Comparison of ENCODE assay signal across 8 mouse cellular contexts in the genomic region with DNA sequence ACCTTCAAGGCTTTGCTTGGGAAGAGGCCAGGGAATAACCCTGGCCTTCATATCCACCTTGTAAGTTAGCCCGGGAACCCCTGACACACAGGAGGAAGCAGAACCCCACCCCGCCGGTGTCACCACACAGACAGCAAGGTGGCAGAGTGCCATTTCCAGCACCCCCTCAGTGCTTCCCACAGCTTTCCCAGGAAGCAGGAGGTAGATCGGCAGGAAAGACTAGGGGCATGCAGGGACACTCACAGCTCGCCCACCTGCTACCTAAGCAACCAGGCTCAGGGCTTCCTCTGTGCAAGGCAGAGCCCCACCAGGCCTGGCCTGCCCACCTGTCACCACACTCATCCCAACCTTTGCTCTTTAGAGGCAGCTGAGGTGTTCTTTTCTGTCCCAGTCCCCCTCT. TPM values are rescaled to one million over a fixed set of nuclear protein-coding genes. Genes with fewer than 3 reads are reported as not detected.
DNase-seq lines count a peak whose midpoint lies in the region; ATAC-seq and TF ChIP-seq lines count a peak whose summit lies in the region.

No protein-coding gene starts in this region.

- peaks cover 11% of the 10 kb centered on the region for H3K36me3 ChIP-seq in C2C12 (ENCODE audit: control insufficient read depth, insufficient read depth)
- peaks cover 64% of the 10 kb centered on the region for H3K36me3 ChIP-seq in forebrain, embryonic 10.5 days (replicated peaks)
- H3K36me3 ChIP-seq in midbrain, embryonic 15.5 days (replicated peaks): no peaks in the 10 kb centered on the region

- H3K79me2 ChIP-seq in C2C12 (ENCODE audit: control insufficient read depth, insufficient read depth): peaks cover 87% of the 10 kb centered on the region

- ATAC-seq in cerebellum, adult (ENCODE audit: insufficient number of reproducible peaks, low FRiP score, low TSS enrichment): no peak
- no peak for ATAC-seq in midbrain, embryonic 15.5 days (replicated peaks)
- ATAC-seq in megakaryocyte progenitor cell, adult 5-6 weeks (replicated peaks; ENCODE audit: poor library complexity): no peak

- H3K9me3 ChIP-seq in forebrain, embryonic 10.5 days: no peaks in the 10 kb centered on the region
- no peaks in the 10 kb centered on the region for H3K9me3 ChIP-seq in midbrain, embryonic 15.5 days

- peak overlapping the region; percentile 18 for H3K4me3 ChIP-seq in C2C12 (ENCODE audit: insufficient read depth, poor library complexity, severe bottlenecking)
- H3K4me3 ChIP-seq in forebrain, embryonic 10.5 days: peak overlapping the region; percentile 73
- peak overlapping the region; percentile 87 for H3K4me3 ChIP-seq in midbrain, embryonic 15.5 days

- H3K9ac ChIP-seq in midbrain, embryonic 15.5 days: peak overlapping the region; percentile 89

- peak overlapping the region; percentile 75 for H3K4me2 ChIP-seq in midbrain, embryonic 15.5 days

- peak; percentile 79 for DNase-seq in cerebellum, adult 11-12 months
- no peak for DNase-seq in forebrain, embryonic 10.5 days (ENCODE audit: extremely low spot score, low spot score)
- DNase-seq in kidney, postnatal 10 days: peak; percentile 52
- no peak for DNase-seq in spleen, postnatal 10 days (ENCODE audit: low spot score in 2 of 2)

- peaks cover 28% of the 10 kb centered on the region for H3K79me3 ChIP-seq in C2C12 (ENCODE audit: low read depth)

- 78% methylated on average over 5 of the region's 5 CpGs for WGBS in forebrain, embryonic 10.5 days
- 51% methylated on average over 5 of the region's 5 CpGs for WGBS in midbrain, embryonic 15.5 days

- no peaks in the 10 kb centered on the region for H3K27me3 ChIP-seq in C2C12 (ENCODE audit: control insufficient read depth, insufficient read depth, insufficient read length)
- no peaks in the 10 kb centered on the region for H3K27me3 ChIP-seq in forebrain, embryonic 10.5 days (ENCODE audit: poor library complexity, severe bottlenecking)
- H3K27me3 ChIP-seq in midbrain, embryonic 15.5 days (replicated peaks): no peaks in the 10 kb centered on the region

- peaks cover 100% of the 10 kb centered on the region for H3K4me1 ChIP-seq in forebrain, embryonic 10.5 days
- H3K4me1 ChIP-seq in midbrain, embryonic 15.5 days: peaks cover 88% of the 10 kb centered on the region

- TF ChIP-seq CTCF in C2C12 (IDR thresholded peaks at IDR 0.05; ENCODE audit: control insufficient read depth, insufficient read depth, insufficient read length): no peak

- H3K27ac ChIP-seq in forebrain, embryonic 10.5 days: peak overlapping the region; percentile 95
- H3K27ac ChIP-seq in midbrain, embryonic 15.5 days: peak overlapping the region; percentile 32; the same call in 1 of the 2 replicates

- H3ac ChIP-seq in C2C12 (ENCODE audit: control insufficient read depth, insufficient read length, low read depth): peak overlapping the region; percentile 28

TF ChIP-seq in C2C12, 6 proteins besides CTCF, POLR2A, EP300 and RAD21:
- TF ChIP-seq CEBPB (IDR thresholded peaks at IDR 0.05; ENCODE audit: low read depth): no peak
- no peak for TF ChIP-seq USF1 (IDR thresholded peaks at IDR 0.05; ENCODE audit: low read depth)
- TF ChIP-seq MYOG (IDR thresholded peaks at IDR 0.05; ENCODE audit: control insufficient read depth, extremely low read depth, insufficient read length): no peak
- no peak for TF ChIP-seq MYOD1 (IDR thresholded peaks at IDR 0.05; ENCODE audit: control insufficient read depth, insufficient read length, low read depth)
- TF ChIP-seq MAX (IDR thresholded peaks at IDR 0.05): no peak
- TF ChIP-seq FOSL1 (IDR thresholded peaks at IDR 0.05; ENCODE audit: insufficient read depth, low read length, poor library complexity, severe bottlenecking): no peak
TF ChIP-seq in C2C12: peak in this region for 0.

RNA-seq across cellular contexts. Expression of a gene that starts 19.1 kb away (rescaled TPM):
- 6.0 TPM for polyA plus RNA-seq in C2C12 (2012; fragmentation: generic; extraction: Trizol)
- 37.3 and 38.3 TPM in 2 replicates for polyA plus RNA-seq in forebrain, embryonic 10.5 days (2016; fragmentation: Nextera tagmentation; extraction: Ambion mirVana)
- polyA plus RNA-seq in midbrain, embryonic 15.5 days (2015; fragmentation: Nextera tagmentation; extraction: Ambion mirVana): 60.9 and 76.8 TPM in 2 replicates
- total RNA-seq in megakaryocyte progenitor cell, adult 5-6 weeks (2015): 27.9 and 29.6 TPM in 2 replicates
- total RNA-seq in megakaryocyte progenitor cell, adult 5-6 weeks (2017): 12.2 and 14.5 TPM in 2 replicates

Comparison
In these comparisons a context has a peak if more than half of its experiments do, and no peak if none do; other contexts are left out.
1. DNase-seq: peak in cerebellum, adult 11-12 months (single experiment) and kidney, postnatal 10 days (single experiment); none in forebrain, embryonic 10.5 days (single experiment) and spleen, postnatal 10 days (0 of 2).
2. H3K4me3 ChIP-seq: peak in every context shown above with its lines; median percentile 87 in midbrain, embryonic 15.5 days; 73 in forebrain, embryonic 10.5 days; 18 in C2C12.